Mouse (Mus musculus): ENCODE measurements around the gene Lcor. TPM values are rescaled to one million over a fixed set of nuclear protein-coding genes. Genes with fewer than 3 reads are reported as not detected.

Gene Lcor
- polyA plus RNA-seq, 1 experiment = 4.2 TPM

DNA sequence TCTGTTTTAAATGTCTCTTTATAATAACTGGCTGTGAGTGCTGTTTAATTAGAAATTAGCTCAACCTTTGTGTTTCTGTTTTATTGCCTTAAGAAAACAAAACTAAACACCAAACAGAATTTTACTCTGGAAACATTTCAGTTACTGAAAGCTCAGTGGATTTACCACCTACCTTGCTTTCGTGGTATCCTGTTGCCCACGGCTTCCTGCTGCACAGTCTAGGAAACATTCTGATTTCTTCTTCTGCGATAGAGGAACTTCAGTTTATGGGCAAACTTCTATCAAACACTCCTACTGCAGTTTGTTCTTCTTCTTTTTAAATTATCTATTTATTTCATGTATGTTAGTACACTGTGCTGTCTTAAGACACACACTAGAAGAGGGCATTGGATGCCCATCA, 46.7 kb downstream of the Lcor start:
- no peak for DNase-seq
- Histone ChIP-seq H3K27ac (ENCODE audit: insufficient read depth, low read length) (no peak overlapping the region), H3K4me1 (ENCODE audit: control insufficient read depth, insufficient read depth, low read length) (no peaks in the 10 kb centered on the region), H3K4me3 (replicated peaks; ENCODE audit: insufficient read depth, low read depth, low read length) (no peak overlapping the region), H3K27me3 (ENCODE audit: control insufficient read depth, insufficient read depth, low read length) (no peaks in the 10 kb centered on the region)
- 87% methylated on average over 3 of the region's 3 CpGs for WGBS
- TF ChIP-seq POLR2A (IDR thresholded peaks at IDR 0.05; ENCODE audit: borderline replicate concordance, insufficient read depth, low read length) (no peak), CTCF (IDR thresholded peaks at IDR 0.05; ENCODE audit: borderline replicate concordance, insufficient read depth, low read depth, low read length) (no peak)

DNA sequence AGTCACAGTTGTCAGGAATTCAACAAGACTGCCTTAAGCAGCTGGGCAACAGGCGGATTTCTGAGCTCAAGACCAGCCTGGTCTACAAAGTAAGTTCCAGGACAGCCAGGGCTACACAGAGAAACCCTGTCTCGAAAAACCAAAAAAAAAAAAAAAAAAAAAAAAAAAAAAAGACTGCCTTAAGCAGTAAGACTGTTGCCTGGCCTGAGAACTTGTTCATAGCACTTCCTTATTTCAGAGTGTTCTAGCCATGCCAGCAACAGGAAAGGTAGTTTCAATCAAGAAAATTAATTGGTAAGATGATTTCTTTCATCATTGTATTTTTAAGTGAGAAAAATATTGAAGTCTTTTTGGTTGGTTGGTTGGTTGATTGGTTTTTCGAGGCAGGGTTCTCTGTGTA, 51.6 kb downstream of the Lcor start:
- TF ChIP-seq POLR2A (IDR thresholded peaks at IDR 0.05; ENCODE audit: borderline replicate concordance, insufficient read depth, low read length) (no peak), CTCF (IDR thresholded peaks at IDR 0.05; ENCODE audit: borderline replicate concordance, insufficient read depth, low read depth, low read length) (no peak)
- 95% methylated on average over 3 of the region's 3 CpGs for WGBS
- Histone ChIP-seq H3K27ac (ENCODE audit: insufficient read depth, low read length) (no peak overlapping the region), H3K4me1 (ENCODE audit: control insufficient read depth, insufficient read depth, low read length) (no peaks in the 10 kb centered on the region), H3K27me3 (ENCODE audit: control insufficient read depth, insufficient read depth, low read length) (no peaks in the 10 kb centered on the region), H3K4me3 (replicated peaks; ENCODE audit: insufficient read depth, low read depth, low read length) (no peak overlapping the region)
- no peak for DNase-seq

DNA sequence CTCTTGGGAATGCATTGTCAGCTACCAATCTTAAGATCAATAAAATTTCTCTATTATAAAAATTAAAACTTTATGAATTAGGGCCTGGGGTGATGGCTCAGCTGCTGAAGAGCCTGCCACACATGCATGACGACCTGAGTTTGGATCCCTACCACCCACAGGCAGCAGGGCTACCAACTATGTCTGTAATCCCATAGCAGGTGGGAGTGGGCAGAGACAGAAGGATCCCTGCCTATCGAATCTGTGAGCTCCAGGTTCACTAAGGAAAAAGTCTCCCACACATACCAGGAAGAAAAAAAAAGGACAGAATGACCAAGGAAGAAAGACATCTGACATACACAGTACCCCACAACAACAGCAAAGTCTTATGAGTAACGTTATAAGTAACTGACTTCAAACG, 74.5 kb downstream of the Lcor start:
- Histone ChIP-seq H3K4me1 (ENCODE audit: control insufficient read depth, insufficient read depth, low read length) (no peaks in the 10 kb centered on the region), H3K27ac (ENCODE audit: insufficient read depth, low read length) (no peak overlapping the region), H3K27me3 (ENCODE audit: control insufficient read depth, insufficient read depth, low read length) (no peaks in the 10 kb centered on the region), H3K4me3 (replicated peaks; ENCODE audit: insufficient read depth, low read depth, low read length) (no peak overlapping the region)
- WGBS = 72% methylated on average over 4 of the region's 4 CpGs
- no peak for TF ChIP-seq CTCF (IDR thresholded peaks at IDR 0.05; ENCODE audit: borderline replicate concordance, insufficient read depth, low read depth, low read length)
- no peak for TF ChIP-seq POLR2A (IDR thresholded peaks at IDR 0.05; ENCODE audit: borderline replicate concordance, insufficient read depth, low read length)
- no peak for DNase-seq

- Histone ChIP-seq H3K27me3 (ENCODE audit: control insufficient read depth, insufficient read depth, low read length) (no peaks in the 10 kb centered on the region), H3K27ac (ENCODE audit: insufficient read depth, low read length) (no peak overlapping the region), H3K4me1 (ENCODE audit: control insufficient read depth, insufficient read depth, low read length) (no peaks in the 10 kb centered on the region), H3K4me3 (replicated peaks; ENCODE audit: insufficient read depth, low read depth, low read length) (no peak overlapping the region)
- no peak for DNase-seq
- WGBS = 92% methylated on average over 4 of the region's 4 CpGs
- TF ChIP-seq POLR2A (IDR thresholded peaks at IDR 0.05; ENCODE audit: borderline replicate concordance, insufficient read depth, low read length) (no peak), CTCF (IDR thresholded peaks at IDR 0.05; ENCODE audit: borderline replicate concordance, insufficient read depth, low read depth, low read length) (no peak)
These were observed 75.1 kb downstream of the Lcor start for GRCm38 (mm10) chr19:41557491-41557890.

DNA sequence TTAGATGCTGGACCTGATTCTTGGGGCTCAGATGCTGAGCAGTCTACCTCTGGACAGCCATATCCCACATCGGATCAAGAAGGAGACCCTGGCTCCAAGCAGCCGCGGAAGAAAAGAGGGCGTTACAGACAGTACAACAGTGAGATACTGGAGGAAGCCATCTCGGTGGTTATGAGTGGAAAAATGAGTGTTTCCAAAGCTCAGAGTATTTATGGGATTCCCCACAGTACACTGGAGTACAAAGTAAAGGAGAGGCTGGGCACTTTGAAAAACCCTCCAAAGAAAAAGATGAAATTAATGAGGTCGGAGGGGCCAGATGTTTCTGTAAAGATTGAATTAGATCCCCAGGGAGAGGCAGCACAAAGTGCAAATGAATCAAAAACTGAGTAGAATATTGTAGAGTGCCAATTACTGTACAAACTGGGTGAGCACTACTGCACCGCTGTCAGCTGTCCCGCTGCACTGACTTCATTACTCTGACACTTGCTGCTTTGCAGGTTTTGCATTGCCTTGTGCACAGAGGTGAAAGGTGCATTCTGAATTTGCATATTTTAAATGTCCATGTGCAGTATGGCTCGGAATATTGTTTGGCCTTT, 76.6 kb downstream of the Lcor start:
- Histone ChIP-seq H3K27me3 (ENCODE audit: control insufficient read depth, insufficient read depth, low read length) (no peaks in the 10 kb centered on the region), H3K4me3 (replicated peaks; ENCODE audit: insufficient read depth, low read depth, low read length) (no peak overlapping the region), H3K27ac (ENCODE audit: insufficient read depth, low read length) (no peak overlapping the region), H3K4me1 (ENCODE audit: control insufficient read depth, insufficient read depth, low read length) (no peaks in the 10 kb centered on the region)
- no peak for DNase-seq
- TF ChIP-seq POLR2A (IDR thresholded peaks at IDR 0.05; ENCODE audit: borderline replicate concordance, insufficient read depth, low read length) (no peak), CTCF (IDR thresholded peaks at IDR 0.05; ENCODE audit: borderline replicate concordance, insufficient read depth, low read depth, low read length) (no peak)
- WGBS = 88% methylated on average over 9 of the region's 9 CpGs

- DNase-seq = no peak
- TF ChIP-seq CTCF (IDR thresholded peaks at IDR 0.05; ENCODE audit: borderline replicate concordance, insufficient read depth, low read depth, low read length) (no peak), POLR2A (IDR thresholded peaks at IDR 0.05; ENCODE audit: borderline replicate concordance, insufficient read depth, low read length) (no peak)
- 95% methylated on average over 3 of the region's 3 CpGs for WGBS
- no peak overlapping the region for H3K4me3 ChIP-seq (replicated peaks; ENCODE audit: insufficient read depth, low read depth, low read length)
- no peaks in the 10 kb centered on the region for H3K4me1 ChIP-seq (ENCODE audit: control insufficient read depth, insufficient read depth, low read length)
- H3K27ac ChIP-seq (ENCODE audit: insufficient read depth, low read length) = no peak overlapping the region
- no peaks in the 10 kb centered on the region for H3K27me3 ChIP-seq (ENCODE audit: control insufficient read depth, insufficient read depth, low read length)
These were observed 78.4 kb downstream of the Lcor start for GRCm38 (mm10) chr19:41560856-41561255.

DNA sequence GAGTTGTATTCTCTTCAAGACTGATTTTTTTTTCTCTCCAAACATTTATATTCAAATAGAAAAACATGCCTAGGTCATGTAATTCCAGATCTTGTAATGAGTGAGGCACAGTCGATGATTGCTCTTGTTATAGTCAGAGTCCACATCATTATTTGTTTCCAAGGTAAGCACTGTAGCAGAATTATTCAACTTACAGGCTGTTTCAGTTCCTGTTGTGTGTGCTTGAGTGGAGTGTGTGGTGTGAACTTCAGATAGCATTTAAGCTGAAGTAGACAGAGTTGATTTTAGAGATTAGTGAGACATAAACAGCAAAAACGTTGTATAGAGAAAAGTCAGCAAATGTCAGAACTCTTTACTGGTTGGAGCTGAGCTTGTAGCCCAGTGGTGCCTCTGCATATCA, 86.4 kb downstream of the Lcor start:
- 77% methylated on average over 2 of the region's 2 CpGs for WGBS
- no peaks in the 10 kb centered on the region for H3K27me3 ChIP-seq (ENCODE audit: control insufficient read depth, insufficient read depth, low read length)
- no peak for TF ChIP-seq POLR2A (IDR thresholded peaks at IDR 0.05; ENCODE audit: borderline replicate concordance, insufficient read depth, low read length)
- no peak for TF ChIP-seq CTCF (IDR thresholded peaks at IDR 0.05; ENCODE audit: borderline replicate concordance, insufficient read depth, low read depth, low read length)
- no peak for DNase-seq
- H3K4me3 ChIP-seq (replicated peaks; ENCODE audit: insufficient read depth, low read depth, low read length) = no peak overlapping the region
- H3K4me1 ChIP-seq (ENCODE audit: control insufficient read depth, insufficient read depth, low read length) = no peaks in the 10 kb centered on the region
- no peak overlapping the region for H3K27ac ChIP-seq (ENCODE audit: insufficient read depth, low read length)

DNA sequence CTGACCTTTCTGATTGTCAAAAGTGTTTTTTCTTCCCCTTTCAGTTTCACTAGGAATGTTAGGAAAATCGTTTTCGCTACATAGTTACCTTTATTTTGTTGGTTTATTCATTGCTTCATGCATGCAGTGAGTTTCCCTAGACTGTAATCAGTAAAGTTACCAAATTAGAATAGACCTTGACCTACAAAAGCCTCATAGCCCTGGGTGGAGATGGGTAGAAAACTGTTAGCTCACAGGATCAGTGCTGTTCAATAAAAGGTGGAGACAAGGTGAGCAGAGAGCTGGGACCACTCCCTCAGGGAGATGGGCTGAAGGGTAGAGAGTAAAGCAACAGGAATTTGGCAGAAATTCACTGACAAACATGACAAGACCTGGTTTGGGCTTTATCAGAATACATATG, 91.3 kb downstream of the Lcor start:
- no peak for DNase-seq

More for the DNA sequence above, 91.3 kb downstream of the Lcor start:
- no peak overlapping the region for H3K27ac ChIP-seq (ENCODE audit: insufficient read depth, low read length)
- H3K4me3 ChIP-seq (replicated peaks; ENCODE audit: insufficient read depth, low read depth, low read length) = no peak overlapping the region
- TF ChIP-seq CTCF (IDR thresholded peaks at IDR 0.05; ENCODE audit: borderline replicate concordance, insufficient read depth, low read depth, low read length) = no peak
- no peak for TF ChIP-seq POLR2A (IDR thresholded peaks at IDR 0.05; ENCODE audit: borderline replicate concordance, insufficient read depth, low read length)
- no peaks in the 10 kb centered on the region for H3K4me1 ChIP-seq (ENCODE audit: control insufficient read depth, insufficient read depth, low read length)
- WGBS = 94% methylated on average over 2 of the region's 2 CpGs
- no peaks in the 10 kb centered on the region for H3K27me3 ChIP-seq (ENCODE audit: control insufficient read depth, insufficient read depth, low read length)
